Mouse (Mus musculus): ENCODE data around the gene P2rx6.

The P2rx6 gene

GRCm38 (mm10) chr16:17626269-17626555, 64.5 kb downstream of the P2rx6 start:
- DNase-seq (ENCODE audit: low read depth), result no peak
